Mouse (Mus musculus) heart, postnatal 10 days (tissue): ENCODE data around the gene Ccdc92b. TPM values are rescaled to one million over a fixed set of nuclear protein-coding genes. Genes with fewer than 3 reads are reported as not detected.

ENCODE experiments used
- DNase-seq, 2 experiments: peaks; one replicate each; pipeline ENCODE4 v3.0.0; 2021
- intact Hi-C: fragments of 180-260 bp; cut with DNase I; formaldehyde crosslinking; loops from one replicate; pipeline ENCODE4 v1.15.1; 2025
- total RNA-seq, 2 experiments: library from RNA; stranded (reverse); gene quantifications; 2 replicates each; pipeline ENCODE4 v1.2.3; 2021

The Ccdc92b gene
- total RNA-seq, 2 experiments from 2014 or later: 0.45 to 0.52 TPM

- no peak for DNase-seq
- intact Hi-C loops: no loop called here
These were observed 54.2 kb downstream of the Ccdc92b start for GRCm38 (mm10) chr11:74673561-74673960.

GRCm38 (mm10) chr11:74674713-74675112 is 55.3 kb downstream of the Ccdc92b start:
- DNase-seq: no peak
- intact Hi-C loops: no loop called here

GRCm38 (mm10) chr11:74675156-74675555 is 55.8 kb downstream of the Ccdc92b start:
- intact Hi-C loops: no loop called here
- DNase-seq: no peak

Other genes with a start within 250 kb of the Ccdc92b start
- 10 to 100 TPM; 62.1 to 64.6 TPM for gene Rap1gap2, start 8.7 kb upstream of the Ccdc92b start, total RNA-seq
- gene Cluh, start 29.9 kb downstream of the Ccdc92b start, total RNA-seq: 100 to 1,000 TPM; 234 to 237 TPM
- gene Pafah1b1, start 105.1 kb downstream of the Ccdc92b start, total RNA-seq: 100 to 1,000 TPM; 236 to 281 TPM
- 10 to 100 TPM in 1 of 2 experiments, 1 to 10 TPM in 1; 9.9 to 14.7 TPM for gene Mettl16, start 151.2 kb downstream of the Ccdc92b start, total RNA-seq
- gene Mnt, start 211.3 kb downstream of the Ccdc92b start, total RNA-seq: 10 to 100 TPM; 12.1 to 14.6 TPM